Mouse (Mus musculus) spleen, embryonic (tissue): ENCODE results near the gene Sec24b.

Experiments used
- CTCF ChIA-PET: fragments of 350-600 bp; sonication (Branson Sonifier 250); formaldehyde crosslinking; loops from one replicate; lab custom pipeline; 2022; lab: Charles Lee

Gene Sec24b

GRCm38 (mm10) chr3:130055416-130056385 is 5.7 kb downstream of the Sec24b start:
- CTCF ChIA-PET: no interaction called here

DNA sequence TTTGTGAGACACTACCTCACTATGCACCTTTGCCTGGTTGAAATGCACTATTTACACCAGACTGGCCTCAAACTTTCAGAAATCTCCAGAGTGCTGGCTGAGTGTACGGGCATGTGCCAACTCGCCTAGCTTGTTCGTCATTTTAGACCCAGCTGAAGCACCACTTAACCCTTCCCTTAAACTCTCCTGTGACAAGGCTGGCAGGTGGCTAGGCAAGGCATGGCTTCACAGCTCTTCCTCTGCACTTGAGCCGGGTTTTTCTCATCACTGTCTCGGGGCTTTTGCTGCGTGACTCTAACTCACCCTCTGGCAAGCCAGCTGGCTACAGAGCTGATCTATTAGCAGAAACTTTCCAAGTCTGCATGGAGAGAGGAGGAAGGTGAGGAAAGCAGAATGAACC is 6.8 kb downstream of the Sec24b start:
- CTCF ChIA-PET: no interaction called here

- CTCF ChIA-PET: no interaction called here
Measured at GRCm38 (mm10) chr3:130053340-130054066, 7.8 kb downstream of the Sec24b start.

DNA sequence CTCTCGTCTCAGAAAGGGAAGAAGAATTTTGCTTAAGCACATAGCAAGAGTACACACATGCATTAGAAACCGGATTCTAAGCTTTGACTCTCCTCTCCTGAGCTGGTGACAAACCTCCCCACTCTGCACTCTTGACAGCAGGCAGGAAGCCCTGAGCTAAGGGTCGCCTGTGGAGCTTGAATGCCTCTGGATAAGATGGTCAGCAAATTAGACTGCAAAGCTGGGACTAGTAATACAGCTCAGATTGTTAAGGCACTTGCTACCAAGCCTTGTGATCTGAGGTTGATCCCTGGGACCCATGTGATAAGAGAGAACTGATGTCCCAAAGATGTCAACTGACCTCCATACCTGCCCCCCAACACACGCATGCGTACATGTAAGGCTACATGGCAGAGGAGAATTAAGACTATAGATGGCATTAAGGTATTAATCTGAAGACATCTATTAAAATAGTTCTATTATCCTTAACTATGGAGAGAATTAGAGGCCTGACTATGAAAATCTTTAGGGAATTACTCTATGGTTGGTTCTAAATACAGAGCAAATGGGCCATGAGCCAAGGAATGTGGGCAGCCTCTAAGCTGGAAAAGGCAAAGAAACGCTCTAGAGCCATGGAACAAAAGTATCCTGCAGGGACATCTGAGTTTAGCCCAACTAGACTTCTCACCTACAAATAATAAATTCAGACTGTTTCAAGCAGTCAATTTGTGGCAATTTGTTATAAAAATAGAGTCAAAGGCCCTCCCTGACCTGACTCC is 8.6 kb downstream of the Sec24b start:
- CTCF ChIA-PET: no interaction called here

GRCm38 (mm10) chr3:130052116-130052515 is 9.2 kb downstream of the Sec24b start:
- CTCF ChIA-PET: no interaction called here

DNA sequence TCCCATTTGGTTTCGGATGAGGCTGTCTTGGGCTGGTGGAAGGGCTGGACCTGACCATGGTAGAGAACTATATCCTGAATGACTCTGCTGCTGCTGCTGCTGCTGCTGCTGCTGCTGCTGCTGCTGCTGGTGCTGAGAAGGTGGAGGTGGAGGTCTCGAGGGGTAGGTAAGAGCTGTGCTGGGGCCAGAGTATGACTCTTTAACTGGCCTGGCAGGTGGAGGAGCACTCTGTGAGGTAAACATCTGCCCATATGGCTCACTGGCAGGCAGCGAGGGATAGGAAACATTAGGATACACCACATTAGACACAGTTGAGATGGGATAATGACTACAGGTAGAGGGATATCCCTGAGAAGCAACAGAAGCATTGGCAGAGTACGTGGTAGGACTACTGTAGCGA is 20.6 kb downstream of the Sec24b start:
- CTCF ChIA-PET: interaction anchor here (0.6 kb wide), 1 partner anchor 8 kb away, joined by 3 read pairs; no protein-coding TSS in a partner anchor

DNA sequence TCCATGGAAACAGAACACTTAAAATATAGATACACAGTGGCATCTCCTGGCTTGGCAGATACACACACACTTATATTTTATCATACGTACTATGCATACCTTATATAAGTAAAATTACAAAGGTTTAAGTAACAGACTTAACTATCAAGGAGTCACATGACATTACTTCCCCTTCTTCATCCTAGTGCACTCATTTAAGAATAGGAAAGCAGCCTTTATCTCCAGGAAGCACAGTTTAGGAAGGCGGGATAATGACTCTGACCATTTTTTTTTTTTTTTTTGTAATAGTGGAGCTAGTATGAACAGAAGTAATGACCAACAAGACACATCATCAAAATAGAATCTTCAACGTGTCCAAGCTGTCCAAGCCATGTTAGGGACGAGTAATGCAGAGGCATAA is 21.3 kb downstream of the Sec24b start:
- CTCF ChIA-PET: interaction anchor here (0.6 kb wide), 1 partner anchor 8 kb away, joined by 3 read pairs; no protein-coding TSS in a partner anchor

GRCm38 (mm10) chr3:130028741-130029140 is 32.6 kb downstream of the Sec24b start:
- CTCF ChIA-PET: interaction anchor here (0.5 kb wide), 1 partner anchor 57 kb away, joined by 4 read pairs; no protein-coding TSS in a partner anchor

DNA sequence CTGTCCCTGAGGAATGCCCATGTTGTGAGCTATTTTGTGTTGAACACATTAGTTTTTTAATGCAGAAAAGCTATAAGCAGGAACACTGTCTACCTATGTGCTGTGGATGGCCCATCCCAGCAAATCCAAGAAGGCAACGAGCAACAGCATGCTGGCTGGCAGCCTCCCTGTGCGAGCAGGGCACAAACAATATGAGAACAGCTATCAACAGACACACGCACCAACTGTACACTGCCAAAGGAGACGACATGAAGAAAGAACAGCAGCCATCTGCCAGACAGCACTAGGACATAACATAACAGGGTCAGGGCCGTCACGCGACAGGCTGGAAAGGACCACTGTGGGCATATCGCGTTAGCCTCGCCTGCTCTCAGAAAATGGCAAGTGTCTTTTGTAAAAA is 35.2 kb downstream of the Sec24b start:
- CTCF ChIA-PET: no interaction called here

DNA sequence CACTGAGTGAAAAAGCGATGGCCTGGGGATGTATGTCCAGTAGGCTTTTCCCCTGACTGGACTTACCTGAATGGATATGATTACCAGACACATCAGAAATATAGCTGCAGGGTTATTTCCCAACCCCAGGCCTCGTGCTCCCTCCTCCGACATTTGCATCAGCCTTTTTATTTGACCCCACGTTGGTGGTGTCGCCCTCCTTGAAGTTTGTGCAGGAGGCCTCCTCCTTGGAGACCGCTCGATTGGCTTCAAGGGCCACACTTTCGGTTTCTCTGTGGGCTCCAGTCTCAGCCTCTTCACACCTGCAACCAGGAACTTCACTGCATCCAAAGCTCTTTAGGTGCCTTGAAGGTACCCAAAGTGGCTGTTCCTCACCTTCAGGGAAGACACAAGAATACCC is 35.8 kb downstream of the Sec24b start:
- CTCF ChIA-PET: no interaction called here

DNA sequence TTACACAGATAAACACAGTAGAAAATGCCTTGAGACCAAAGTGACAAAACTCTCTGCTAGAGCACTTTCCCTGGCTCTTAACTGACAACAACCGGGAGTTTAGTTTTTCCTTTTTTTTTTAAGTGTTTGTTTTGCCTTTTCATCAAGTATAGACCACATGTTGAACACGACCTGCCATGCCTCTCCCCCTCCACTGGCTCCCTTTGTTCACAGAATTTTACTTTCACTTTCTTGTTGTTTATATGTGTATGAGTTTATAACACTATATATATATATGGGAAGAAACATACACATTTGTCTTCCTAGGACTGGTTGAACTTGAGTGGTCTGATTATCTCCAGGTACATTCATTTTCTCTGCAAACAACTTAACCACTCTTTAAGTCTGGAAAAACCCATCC is 48.4 kb downstream of the Sec24b start:
- CTCF ChIA-PET: no interaction called here

GRCm38 (mm10) chr3:130011236-130011635 is 50.1 kb downstream of the Sec24b start:
- CTCF ChIA-PET: interaction anchor here (0.6 kb wide), 1 partner anchor 9 kb away, joined by 8 read pairs; no protein-coding TSS in a partner anchor

DNA sequence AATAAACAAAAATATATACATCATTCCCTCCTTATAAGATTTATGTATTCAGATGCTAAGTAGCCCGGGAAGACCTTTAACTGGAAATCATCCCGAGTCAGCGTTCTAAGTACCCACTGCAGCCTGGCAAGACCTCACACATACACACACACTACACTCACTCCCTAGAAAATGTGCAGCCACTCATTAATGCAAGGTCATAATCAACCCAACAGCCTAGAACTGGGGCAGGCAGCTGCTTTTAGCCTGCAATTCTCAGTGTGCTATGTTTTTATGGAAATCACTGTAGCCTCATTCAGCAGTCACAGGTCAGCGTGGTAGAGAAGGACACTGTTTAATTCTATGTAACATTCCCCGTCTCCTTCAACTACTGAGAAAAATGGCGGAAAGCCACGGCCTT is 55.2 kb downstream of the Sec24b start:
- CTCF ChIA-PET: no interaction called here

DNA sequence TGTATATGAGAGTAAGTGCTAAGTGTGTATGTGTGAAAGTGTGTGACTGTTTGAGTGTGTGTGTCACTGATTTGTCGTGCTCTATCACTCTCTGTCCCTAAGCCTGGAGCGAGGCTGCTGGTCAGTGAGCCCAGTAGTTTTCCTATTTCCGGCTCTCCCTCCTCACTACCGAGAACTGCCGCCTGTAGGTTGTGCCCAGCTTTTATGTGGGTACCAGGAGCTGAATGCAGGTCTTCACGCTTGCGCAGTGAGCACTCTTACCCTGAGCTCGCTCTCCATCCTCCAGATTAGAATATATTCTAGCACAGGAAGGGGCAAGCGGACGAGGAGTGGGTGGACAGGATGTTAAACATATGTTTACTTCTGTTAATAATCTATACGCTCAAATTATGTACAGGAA is 60.4 kb downstream of the Sec24b start:
- CTCF ChIA-PET: no interaction called here

GRCm38 (mm10) chr3:129998526-129998925 is 62.8 kb downstream of the Sec24b start:
- CTCF ChIA-PET: no interaction called here

- CTCF ChIA-PET: no interaction called here
Measured at GRCm38 (mm10) chr3:129998001-129998400, 63.4 kb downstream of the Sec24b start.

GRCm38 (mm10) chr3:129997324-129997723 is 64.0 kb downstream of the Sec24b start:
- CTCF ChIA-PET: no interaction called here

DNA sequence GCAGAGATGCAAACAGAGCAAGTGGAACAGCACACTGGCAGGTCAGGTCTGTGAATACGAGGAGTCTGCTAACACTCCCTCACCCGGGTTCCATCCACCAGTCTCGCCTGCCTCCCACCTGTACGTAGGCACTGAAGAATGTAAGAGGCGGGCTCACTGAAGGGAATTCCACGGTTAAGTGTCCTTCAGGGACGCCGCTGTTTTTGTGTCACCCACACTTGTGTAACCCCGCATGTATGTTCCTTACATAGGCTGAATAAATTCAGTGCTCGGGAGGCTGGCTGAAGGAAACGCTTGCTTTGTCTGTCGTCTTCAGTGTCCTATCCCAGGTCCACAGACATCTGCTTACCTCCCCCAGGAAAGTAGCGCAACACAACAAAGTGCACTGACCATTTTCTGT is 74.1 kb downstream of the Sec24b start:
- CTCF ChIA-PET: no interaction called here

DNA sequence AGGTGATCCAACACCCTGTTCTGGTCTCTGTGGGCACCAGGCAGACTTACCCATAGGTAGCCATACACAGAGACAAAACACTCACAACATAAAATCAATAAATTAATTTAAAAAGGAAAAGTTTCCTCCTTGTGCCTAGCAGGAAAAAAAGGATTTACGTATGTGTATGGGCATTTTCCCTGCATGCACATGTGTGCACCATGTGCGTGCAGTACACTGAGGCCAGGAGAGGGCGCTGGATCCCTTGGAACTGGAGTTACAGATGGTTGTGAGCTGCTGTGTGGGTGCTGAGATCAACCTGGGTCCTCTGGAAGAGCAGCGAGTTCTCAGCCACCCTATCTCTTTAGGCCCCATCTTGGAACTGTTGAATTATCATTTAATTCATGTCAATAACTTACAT is 76.0 kb downstream of the Sec24b start:
- CTCF ChIA-PET: no interaction called here

DNA sequence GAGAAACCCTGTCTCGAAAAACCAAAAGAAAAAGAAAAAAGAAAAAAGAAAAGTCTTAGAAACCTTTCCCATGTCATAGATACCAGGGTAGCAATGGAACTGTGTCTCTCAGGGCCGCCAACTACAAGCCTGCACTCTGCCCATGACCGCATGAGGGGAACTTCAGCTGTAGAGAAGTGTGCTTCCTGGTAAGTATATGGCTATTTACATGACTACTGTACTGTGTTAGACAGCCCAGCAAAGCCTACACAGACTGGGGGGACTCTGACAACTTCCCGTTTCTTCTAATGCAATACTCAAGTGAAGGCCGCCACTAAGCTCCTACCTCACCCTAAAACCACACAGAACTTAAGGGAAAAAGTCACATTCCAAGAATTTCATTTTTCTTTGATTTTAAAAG is 76.6 kb downstream of the Sec24b start:
- CTCF ChIA-PET: no interaction called here

GRCm38 (mm10) chr3:129982271-129982670 is 79.1 kb downstream of the Sec24b start:
- CTCF ChIA-PET: no interaction called here

DNA sequence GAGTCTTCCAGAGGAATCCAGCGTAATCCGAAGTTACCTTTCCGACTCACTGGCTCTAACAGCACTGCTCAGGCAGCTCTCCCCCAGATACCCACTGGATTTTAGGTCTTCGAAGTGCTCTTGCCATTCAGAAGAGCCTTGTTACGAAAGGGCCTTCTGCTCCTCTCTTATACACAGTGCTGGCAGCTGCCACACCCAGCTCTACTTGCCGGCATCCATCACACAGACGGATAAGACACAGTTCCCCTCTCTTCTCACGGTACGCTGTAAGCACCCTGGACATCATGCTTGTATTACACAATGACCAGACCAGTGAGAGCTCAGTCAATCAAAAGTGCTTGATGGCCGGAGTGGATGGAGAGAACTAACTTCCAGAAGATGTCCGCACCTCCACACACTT is 79.6 kb downstream of the Sec24b start:
- CTCF ChIA-PET: no interaction called here
